Mouse (Mus musculus): ENCODE measurements around the gene Gm10772. TPM values are rescaled to one million over a fixed set of nuclear protein-coding genes. Genes with fewer than 3 reads are reported as not detected.
"Not testable (repeated sequence)": the region's sequence is repeated elsewhere in the genome, so short reads cannot be mapped to it uniquely, and the experiment has no call there.

The Gm10772 gene
- polyA plus RNA-seq (2015; fragmentation: Nextera tagmentation; extraction: Ambion mirVana) = not detected in 2 replicates

DNA sequence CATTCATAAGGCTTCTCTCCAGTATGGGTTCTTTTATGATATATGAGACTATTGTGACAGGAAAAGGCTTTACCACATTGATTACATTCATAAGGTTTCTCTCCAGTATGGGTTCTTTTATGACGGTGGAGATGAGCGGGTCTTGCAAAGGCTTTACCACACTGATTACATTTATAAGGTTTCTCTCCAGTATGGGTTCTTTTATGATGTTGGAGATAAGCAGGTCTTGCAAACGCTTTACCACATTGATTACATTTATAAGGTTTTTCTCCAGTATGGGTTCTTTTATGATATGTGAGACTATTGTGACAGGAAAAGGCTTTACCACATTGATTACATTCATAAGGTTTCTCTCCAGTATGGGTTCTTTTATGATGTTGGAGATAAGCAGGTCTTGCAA lies at the start of gene Gm10772:
Gene Gm10772 (minus strand): TSS at position 101 of the 400 bp plus-strand sequence.
- not testable (repeated sequence) for ATAC-seq (replicated peaks); H3K4me1 ChIP-seq; H3K27me3 ChIP-seq (replicated peaks); H3K27ac ChIP-seq; H3K4me2 ChIP-seq; H3K9me3 ChIP-seq; H3K36me3 ChIP-seq (replicated peaks); H3K9ac ChIP-seq; H3K4me3 ChIP-seq
- 75% methylated on average over 2 of the region's 3 CpGs for WGBS

DNA sequence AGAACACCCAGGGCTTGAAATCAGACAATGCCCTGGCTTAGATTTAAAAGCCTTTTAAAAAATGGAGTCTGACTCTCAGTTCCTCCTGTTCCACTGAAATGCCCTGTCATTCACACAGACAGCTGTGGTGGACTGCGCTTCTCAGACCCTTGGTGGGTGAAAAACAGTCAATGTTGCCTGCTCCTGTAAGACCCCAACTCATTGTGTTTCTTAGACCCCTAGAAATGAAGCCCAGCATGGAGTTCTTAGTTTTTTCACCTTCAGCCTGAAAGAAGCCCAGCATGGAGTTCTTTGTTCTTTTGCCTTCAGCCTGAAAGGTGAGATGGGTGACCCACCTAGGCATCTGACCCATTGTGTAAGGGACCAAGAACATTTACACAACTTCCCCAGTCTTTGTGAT lies 36.5 kb upstream of the Gm10772 start:
- H3K27me3 ChIP-seq (replicated peaks) = not testable (repeated sequence)
- no CpG with 5 or more reads among the region's 1 CpGs for WGBS

DNA sequence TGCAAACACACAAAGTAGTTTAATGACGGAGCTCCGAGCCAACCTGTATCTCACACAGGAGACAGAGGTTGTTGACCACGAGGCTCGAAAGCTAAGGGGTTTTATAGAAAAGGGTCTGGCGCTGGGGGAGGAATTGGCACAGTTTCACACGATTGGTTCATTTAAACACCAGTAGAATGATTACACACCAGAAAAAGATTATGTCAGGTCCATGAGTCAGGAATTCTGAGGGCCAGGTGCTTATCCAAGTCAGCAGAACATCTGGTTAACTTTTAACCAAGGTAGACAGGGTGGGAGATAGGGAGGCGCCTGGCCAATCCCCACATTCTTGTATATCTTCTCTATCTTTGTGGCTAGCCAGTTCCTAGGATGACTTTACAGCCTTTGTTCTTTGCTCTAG lies 35.8 kb upstream of the Gm10772 start:
- not testable (repeated sequence) for H3K36me3 ChIP-seq (replicated peaks); H3K9me3 ChIP-seq; ATAC-seq (replicated peaks); H3K4me1 ChIP-seq; H3K27me3 ChIP-seq (replicated peaks); H3K9ac ChIP-seq; H3K4me2 ChIP-seq; H3K27ac ChIP-seq; H3K4me3 ChIP-seq
- WGBS = 86% methylated on average over 4 of the region's 7 CpGs

More for the DNA sequence above, 36.5 kb upstream of the Gm10772 start:
- not testable (repeated sequence) for H3K4me2 ChIP-seq; H3K36me3 ChIP-seq (replicated peaks); ATAC-seq (replicated peaks); H3K9ac ChIP-seq; H3K4me1 ChIP-seq; H3K4me3 ChIP-seq; H3K27ac ChIP-seq; H3K9me3 ChIP-seq

DNA sequence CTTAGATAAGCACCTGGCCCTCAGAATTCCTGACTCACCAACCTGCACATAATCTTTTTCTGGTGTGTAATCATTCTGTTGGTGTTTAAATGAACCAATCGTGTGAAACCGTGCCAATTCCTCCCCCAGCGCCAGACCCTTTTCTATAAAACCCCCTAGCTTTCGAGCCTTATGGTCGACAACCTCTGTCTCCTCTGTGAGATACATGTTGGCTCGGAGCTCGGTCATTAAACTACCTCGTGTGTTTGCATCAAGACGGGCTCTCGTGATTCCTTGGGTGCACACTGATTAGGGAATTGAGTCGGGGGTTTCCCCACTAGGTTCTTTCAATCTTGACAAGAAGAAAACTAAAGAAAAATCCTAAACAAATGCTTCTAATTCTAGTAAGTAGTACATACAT lies 13.0 kb downstream of the Gm10772 start:
- no peaks in the 10 kb centered on the region for H3K27me3 ChIP-seq (replicated peaks)
- H3K36me3 ChIP-seq (replicated peaks) = no peaks in the 10 kb centered on the region
- H3K4me1 ChIP-seq = no peaks in the 10 kb centered on the region
- no peak overlapping the region for H3K27ac ChIP-seq
- no CpG with 5 or more reads among the region's 11 CpGs for WGBS
- H3K9me3 ChIP-seq = no peaks in the 10 kb centered on the region
- no peak for ATAC-seq (replicated peaks)
- no peak overlapping the region for H3K4me3 ChIP-seq
- H3K4me2 ChIP-seq = no peak overlapping the region
- H3K9ac ChIP-seq = no peak overlapping the region

DNA sequence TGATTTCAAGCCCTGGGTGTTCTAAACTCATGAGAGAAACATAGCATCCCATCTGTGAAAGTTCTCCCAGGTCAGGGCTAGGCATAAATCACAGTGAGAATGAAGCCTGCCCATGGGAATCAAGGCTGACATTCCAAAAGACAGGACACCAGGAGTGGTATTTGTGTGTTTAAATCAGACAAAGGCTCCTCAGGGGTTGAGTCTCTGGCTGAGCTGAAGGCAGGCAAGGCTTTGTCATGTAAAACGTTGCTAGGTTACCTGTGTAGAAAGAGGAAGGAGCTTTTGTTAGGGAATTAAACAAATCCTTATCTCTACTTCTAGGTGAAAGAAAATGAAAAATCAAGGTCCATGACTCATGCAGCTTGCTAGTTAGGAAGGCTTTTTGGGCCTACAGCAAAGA lies 13.6 kb downstream of the Gm10772 start:
- not testable (repeated sequence) for H3K4me1 ChIP-seq; H3K4me3 ChIP-seq; H3K9me3 ChIP-seq; H3K4me2 ChIP-seq; H3K27ac ChIP-seq; H3K27me3 ChIP-seq (replicated peaks); ATAC-seq (replicated peaks); H3K36me3 ChIP-seq (replicated peaks); H3K9ac ChIP-seq
- no CpG with 5 or more reads among the region's 1 CpGs for WGBS

DNA sequence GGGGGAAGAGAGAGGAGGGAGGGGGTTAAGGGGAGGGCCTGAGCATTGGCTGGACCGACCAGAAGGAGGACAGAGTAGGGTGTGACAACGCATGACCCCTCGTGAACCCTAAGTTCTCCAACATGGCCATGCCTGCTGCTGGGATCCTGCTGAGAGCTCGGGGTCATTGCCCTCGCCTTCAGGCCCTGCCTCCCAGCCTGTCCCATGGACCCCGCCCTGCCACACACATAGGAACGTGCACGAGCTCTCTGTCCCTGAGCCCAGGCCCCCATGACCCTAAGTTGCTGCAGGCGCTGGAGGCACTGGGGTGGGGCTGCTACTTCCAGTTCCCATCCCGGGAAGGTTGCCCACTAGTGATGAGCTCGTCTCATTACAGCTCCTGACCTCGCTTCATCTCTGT lies 48.2 kb downstream of the Gm10772 start:
- not testable (repeated sequence) for H3K4me1 ChIP-seq; H3K27me3 ChIP-seq (replicated peaks); H3K36me3 ChIP-seq (replicated peaks); H3K27ac ChIP-seq; ATAC-seq (replicated peaks); H3K4me2 ChIP-seq; H3K4me3 ChIP-seq; H3K9ac ChIP-seq; H3K9me3 ChIP-seq
- WGBS = 89% methylated on average over 5 of the region's 12 CpGs

Other genes starting within 250 kb of the Gm10772 start
- not detected in 2 replicates for gene Gm10324, start 108.0 kb downstream of the Gm10772 start, polyA plus RNA-seq (2015; fragmentation: Nextera tagmentation; extraction: Ambion mirVana)
- not detected in 2 replicates for gene 2410141K09Rik, start 213.5 kb upstream of the Gm10772 start, polyA plus RNA-seq (2015; fragmentation: Nextera tagmentation; extraction: Ambion mirVana)

Measured in midbrain, embryonic 15.5 days (tissue).